Mouse (Mus musculus): ENCODE results near the gene Lrrc75a. TPM values are rescaled to one million over a fixed set of nuclear protein-coding genes. Genes with fewer than 3 reads are reported as not detected.

The Lrrc75a gene
- polyA plus RNA-seq, 1 experiment from 2014 or later, result 11.4 TPM

- Histone ChIP-seq H3K27ac (no peak overlapping the region), H3K27me3 (no peaks in the 10 kb centered on the region), H3K4me3 (replicated peaks) (peak overlapping the region; percentile 54), H3K4me2 (replicated peaks) (peak overlapping the region; percentile 97), H3K9me3 (no peaks in the 10 kb centered on the region), H3K36me3 (peaks cover 25% of the 10 kb centered on the region), H3K9ac (replicated peaks) (0 out of 2 replicates have a peak overlapping the region, but pooled peaks have one; percentile 69), H3K4me1 (replicated peaks) (peaks cover 33% of the 10 kb centered on the region)
- ATAC-seq, result no peak
These were observed 93.3 kb downstream of the Lrrc75a start for GRCm38 (mm10) chr11:62554934-62555517.

Other genes starting within 250 kb of the Lrrc75a start
- gene Pigl, start 190.1 kb downstream of the Lrrc75a start, polyA plus RNA-seq (2015; fragmentation: Nextera tagmentation; extraction: Ambion mirVana), result 9.1 and 9.2 TPM in 2 replicates
- 150 and 174 TPM in 2 replicates for gene Ncor1, start 190.0 kb downstream of the Lrrc75a start, polyA plus RNA-seq (2015; fragmentation: Nextera tagmentation; extraction: Ambion mirVana)
- 52.8 and 65.6 TPM in 2 replicates for gene Cenpv, start 109.3 kb downstream of the Lrrc75a start, polyA plus RNA-seq (2015; fragmentation: Nextera tagmentation; extraction: Ambion mirVana)
- gene Ubb, start 97.4 kb downstream of the Lrrc75a start, polyA plus RNA-seq (2015; fragmentation: Nextera tagmentation; extraction: Ambion mirVana), result 4,691 and 4,901 TPM in 2 replicates
- 20.7 TPM in 2 replicates for gene Trpv2, start 74.0 kb downstream of the Lrrc75a start, polyA plus RNA-seq (2015; fragmentation: Nextera tagmentation; extraction: Ambion mirVana)
- gene Mmgt2, start 141 bp upstream of the Lrrc75a start, polyA plus RNA-seq (2015; fragmentation: Nextera tagmentation; extraction: Ambion mirVana), result 23.0 and 25.2 TPM in 2 replicates
- gene Zfp287, start 83.4 kb upstream of the Lrrc75a start, polyA plus RNA-seq (2015; fragmentation: Nextera tagmentation; extraction: Ambion mirVana), result 21.2 and 22.2 TPM in 2 replicates
- gene Gm10428, start 104.6 kb upstream of the Lrrc75a start, polyA plus RNA-seq (2015; fragmentation: Nextera tagmentation; extraction: Ambion mirVana), result not detected in 2 replicates
- gene Zfp286, start 140.9 kb upstream of the Lrrc75a start, polyA plus RNA-seq (2015; fragmentation: Nextera tagmentation; extraction: Ambion mirVana), result 35.4 and 37.9 TPM in 2 replicates
- 4.5 and 5.3 TPM in 2 replicates for gene Trim16, start 171.7 kb upstream of the Lrrc75a start, polyA plus RNA-seq (2015; fragmentation: Nextera tagmentation; extraction: Ambion mirVana)
- 0.22 and 0.24 TPM in 2 replicates for gene Fbxw10, start 198.5 kb upstream of the Lrrc75a start, polyA plus RNA-seq (2015; fragmentation: Nextera tagmentation; extraction: Ambion mirVana)
- gene Tvp23b, start 230.9 kb upstream of the Lrrc75a start, polyA plus RNA-seq (2015; fragmentation: Nextera tagmentation; extraction: Ambion mirVana), result 55.2 and 62.5 TPM in 2 replicates